Mouse (Mus musculus) left cerebral cortex, adult 2 months (tissue): ENCODE results near the gene Vax2. TPM values are rescaled to one million over a fixed set of nuclear protein-coding genes. Genes with fewer than 3 reads are reported as not detected.
A peak's percentile ranks its signal among the peaks of the same experiment; 100 is the strongest.

ENCODE experiments used
- DNase-seq, 2 experiments: peaks; one replicate each; pipeline ENCODE4 v3.0.0; 2021 to 2022; ENCODE audit warnings: low spot score in 2 of 2, mixed read lengths in 1 of 2; ENCODE audit errors: extremely low spot score in 1 of 2
- H3K27ac ChIP-seq: fragments of 200-600 bp; 2 replicates; pipeline ENCODE4 v1.8.1; 2022
- H3K4me3 ChIP-seq: fragments of 200-600 bp; 2 replicates; pipeline ENCODE4 v1.8.1; 2022
- CTCF ChIP-seq: fragments of 200-600 bp; IDR thresholded peaks from 2 replicates; pipeline ENCODE4 v1.8.1; 2022; ENCODE audit warnings: antibody characterized with exemption, mild to moderate bottlenecking, moderate library complexity
- intact Hi-C: fragments of 180-260 bp; cut with DNase I; formaldehyde crosslinking; loops from one replicate; pipeline ENCODE4 v1.15.1; 2025
- total RNA-seq, 2 experiments: library from RNA; stranded (reverse); gene quantifications; 2 replicates each; pipeline ENCODE4 v1.2.3; 2021

The Vax2 gene
- total RNA-seq, 2 experiments from 2014 or later: not detected

- intact Hi-C loops: no loop called here
- TF ChIP-seq CTCF: no peak
These were observed 33.1 kb downstream of the Vax2 start for GRCm38 (mm10) chr6:83744126-83744525.

GRCm38 (mm10) chr6:83744557-83744956 is 33.5 kb downstream of the Vax2 start:
- no peak for TF ChIP-seq CTCF
- no peak overlapping the region for H3K27ac ChIP-seq
- intact Hi-C loops: no loop called here
- H3K4me3 ChIP-seq: no peak overlapping the region
- DNase-seq: no peak

More at GRCm38 (mm10) chr6:83744126-83744525, 33.1 kb downstream of the Vax2 start:
- no peak overlapping the region for H3K4me3 ChIP-seq
- H3K27ac ChIP-seq: no peak overlapping the region
- DNase-seq: no peak

- no peak for TF ChIP-seq CTCF
- no peak for DNase-seq
These were observed 34.4 kb downstream of the Vax2 start for GRCm38 (mm10) chr6:83745466-83745865.

GRCm38 (mm10) chr6:83749286-83749685 is 38.2 kb downstream of the Vax2 start:
- no peak for TF ChIP-seq CTCF
- intact Hi-C loops: no loop called here
- no peak overlapping the region for H3K4me3 ChIP-seq
- DNase-seq: no peak
- no peak overlapping the region for H3K27ac ChIP-seq

More at GRCm38 (mm10) chr6:83745466-83745865, 34.4 kb downstream of the Vax2 start:
- intact Hi-C loops: no loop called here
- Histone ChIP-seq H3K4me3 (no peak overlapping the region), H3K27ac (no peak overlapping the region)

- peak; percentile 29 to 60 for DNase-seq
- Histone ChIP-seq H3K4me3 (no peak overlapping the region), H3K27ac (no peak overlapping the region)
- TF ChIP-seq CTCF: peak; percentile 84
- intact Hi-C loops: loop anchor here (2.0 kb wide), 1 partner anchor 57 kb away; no protein-coding TSS in a partner anchor
These were observed 39.2 kb downstream of the Vax2 start for GRCm38 (mm10) chr6:83750171-83750684.

GRCm38 (mm10) chr6:83756051-83756450 is 45.0 kb downstream of the Vax2 start:
- H3K27ac ChIP-seq: no peak overlapping the region
- H3K4me3 ChIP-seq: no peak overlapping the region
- DNase-seq: no peak
- intact Hi-C loops: no loop called here
- TF ChIP-seq CTCF: no peak

- TF ChIP-seq CTCF: no peak
- Histone ChIP-seq H3K4me3 (no peak within 1 kb of the TSS), H3K27ac (no peak within 1 kb of the TSS)
- DNase-seq: no peak
- intact Hi-C loops: no loop called here
These were observed 51.3 kb downstream of the Vax2 start, which contains the start of gene Ankrd53 for GRCm38 (mm10) chr6:83762344-83762743. TSS of gene Ankrd53 (plus strand) at chr6:83762644.

GRCm38 (mm10) chr6:83762880-83763431 is 51.9 kb downstream of the Vax2 start:
- no peak; the same call in 1 of the 2 replicates for TF ChIP-seq CTCF
- intact Hi-C loops: no loop called here
- Histone ChIP-seq H3K4me3 (no peak overlapping the region), H3K27ac (no peak overlapping the region)
- DNase-seq: no peak

- no peak for DNase-seq
- intact Hi-C loops: no loop called here
- Histone ChIP-seq H3K4me3 (no peak overlapping the region), H3K27ac (no peak overlapping the region)
- TF ChIP-seq CTCF: no peak
These were observed 55.9 kb downstream of the Vax2 start for GRCm38 (mm10) chr6:83766982-83767381.

GRCm38 (mm10) chr6:83768485-83768884 is 57.4 kb downstream of the Vax2 start:
- intact Hi-C loops: no loop called here
- TF ChIP-seq CTCF: no peak
- Histone ChIP-seq H3K4me3 (no peak overlapping the region), H3K27ac (no peak overlapping the region)
- DNase-seq: no peak

GRCm38 (mm10) chr6:83774126-83774525 is 63.1 kb downstream of the Vax2 start:
- Histone ChIP-seq H3K27ac (no peak overlapping the region), H3K4me3 (peak overlapping the region; percentile 30)
- intact Hi-C loops: loop anchor here (10.0 kb wide), 1 partner anchor 449 kb away; the partner anchor contains the start of genes Mob1a and Mthfd2
- DNase-seq: no peak
- TF ChIP-seq CTCF: no peak

GRCm38 (mm10) chr6:83774781-83775563 is 63.9 kb downstream of the Vax2 start:
- Histone ChIP-seq H3K4me3 (peak overlapping the region; percentile 97), H3K27ac (peak overlapping the region; percentile 90)
- DNase-seq: no peak
- no peak for TF ChIP-seq CTCF
- intact Hi-C loops: loop anchor here (5.0 to 10.0 kb wide), 2 partner anchors 137 to 450 kb away; partner anchors contain the start of genes Mob1a and Mthfd2
